Mouse (Mus musculus) adrenal gland, postnatal 36 days (tissue): Measurements from ENCODE around the gene Fhl1. TPM values are rescaled to one million over a fixed set of nuclear protein-coding genes. Genes with fewer than 3 reads are reported as not detected.

ENCODE experiments used
- DNase-seq, 2 experiments: peaks; one replicate each; pipeline ENCODE4 v3.0.0; 2021; ENCODE audit warnings: mixed read lengths in 1 of 2
- total RNA-seq, 2 experiments: library from RNA; stranded (reverse); gene quantifications; 2 replicates each; pipeline ENCODE4 v1.2.3; 2021

Gene Fhl1
- total RNA-seq, 2 experiments from 2014 or later, result 37.4 to 73.8 TPM

DNA sequence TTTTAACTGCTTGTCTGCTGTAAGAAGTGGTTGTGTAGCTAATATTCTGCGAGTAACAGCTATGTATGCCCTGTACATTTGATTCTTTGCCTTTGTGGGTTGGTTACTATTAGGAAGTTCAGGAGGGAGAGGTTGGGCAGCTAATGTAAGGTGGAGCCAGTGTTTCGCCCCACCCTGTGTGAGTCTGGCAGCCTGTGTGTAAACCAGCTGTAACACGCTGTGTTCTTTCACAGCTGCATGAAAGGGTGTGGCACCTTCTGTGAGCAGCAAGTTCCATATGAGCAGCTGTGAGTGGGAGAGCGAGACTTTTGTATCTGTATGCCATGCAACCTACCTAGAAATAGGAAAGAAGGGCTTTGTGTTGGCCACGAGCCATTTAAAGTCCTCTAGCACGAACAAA is 20.6 kb downstream of the Fhl1 start:
- DNase-seq, result no peak

DNA sequence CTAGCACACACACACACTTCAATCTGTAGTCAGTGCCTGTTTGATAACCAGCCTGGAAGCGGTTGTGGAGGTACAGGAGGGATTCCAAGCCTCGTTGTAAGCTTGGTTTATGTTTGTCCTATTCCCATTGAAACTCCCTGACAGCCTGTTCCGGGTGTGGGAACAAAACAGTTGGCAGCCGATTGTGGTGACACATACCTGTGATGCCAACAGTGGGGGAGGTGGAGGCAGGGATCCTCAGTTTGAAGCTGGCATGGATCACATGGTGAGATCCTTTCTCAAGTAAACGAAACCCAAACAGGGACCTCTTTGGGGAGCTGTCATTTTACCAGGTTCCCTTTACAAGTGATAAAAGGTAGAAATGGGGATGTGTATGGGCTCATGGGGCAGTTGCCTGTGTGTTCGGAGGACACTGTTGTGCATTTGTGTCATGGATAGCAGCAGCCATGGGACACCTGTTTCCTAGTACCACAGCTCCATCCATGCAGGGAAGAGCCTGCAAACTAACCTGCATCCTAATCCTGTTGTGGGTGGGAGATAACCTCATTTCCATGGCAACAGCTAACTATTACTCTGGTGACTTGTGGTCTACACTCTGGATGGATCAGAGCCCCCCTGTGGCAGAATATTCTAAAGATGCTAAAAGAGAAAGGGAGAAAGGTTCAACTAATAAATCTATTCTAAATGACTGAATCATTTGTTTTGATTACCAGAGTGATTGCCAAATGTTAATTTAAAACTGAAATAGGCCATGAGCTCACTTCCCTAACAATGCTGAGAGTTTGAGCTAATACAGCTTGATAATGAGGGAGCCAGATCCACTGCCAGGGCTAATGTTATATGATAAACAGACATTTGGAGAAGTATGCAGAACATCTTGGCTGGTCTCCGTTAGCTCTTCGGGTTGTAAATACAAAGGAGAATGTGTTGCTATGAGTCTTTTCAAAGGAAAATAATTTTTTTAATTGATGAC is 22.0 kb downstream of the Fhl1 start:
- DNase-seq, result no peak

DNA sequence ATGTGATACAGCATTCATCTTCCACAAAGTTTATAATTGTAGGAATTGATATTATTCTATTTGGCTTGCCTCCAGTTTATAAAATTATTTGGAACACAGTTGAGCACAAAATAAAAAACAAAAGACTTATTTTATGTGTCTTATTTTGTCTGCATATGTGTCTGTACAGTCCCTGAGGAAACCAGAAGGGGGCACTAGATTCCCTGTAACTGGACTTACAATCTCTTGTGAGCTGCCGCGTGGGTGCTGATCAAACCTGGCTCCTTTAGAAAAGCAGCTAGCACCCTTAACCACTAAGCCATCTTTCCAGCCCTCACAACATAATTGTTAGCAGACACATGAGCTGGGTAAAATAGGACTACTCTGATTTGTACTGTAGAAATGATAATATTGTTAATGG is 24.1 kb downstream of the Fhl1 start:
- DNase-seq, result peak; percentile 21 to 58

DNA sequence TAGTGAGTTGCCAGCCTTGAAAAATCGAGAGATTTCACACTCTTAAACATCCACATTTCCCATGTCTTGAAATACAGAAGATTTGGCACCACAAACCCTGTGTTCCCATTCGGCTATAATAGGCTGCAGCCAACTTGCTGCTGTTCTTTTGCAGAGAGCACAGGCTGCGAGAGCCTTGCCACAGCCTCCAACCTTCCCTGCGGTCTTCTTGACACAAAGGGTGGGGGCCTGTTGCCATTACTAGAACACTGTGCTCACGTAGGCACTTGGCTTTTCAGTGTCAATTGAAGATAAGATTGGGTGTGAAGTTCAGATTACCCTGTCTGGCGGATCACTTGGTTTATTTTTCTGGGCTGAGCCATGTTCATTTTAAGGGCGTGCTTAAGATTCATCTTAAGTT is 24.8 kb downstream of the Fhl1 start:
- no peak for DNase-seq

DNA sequence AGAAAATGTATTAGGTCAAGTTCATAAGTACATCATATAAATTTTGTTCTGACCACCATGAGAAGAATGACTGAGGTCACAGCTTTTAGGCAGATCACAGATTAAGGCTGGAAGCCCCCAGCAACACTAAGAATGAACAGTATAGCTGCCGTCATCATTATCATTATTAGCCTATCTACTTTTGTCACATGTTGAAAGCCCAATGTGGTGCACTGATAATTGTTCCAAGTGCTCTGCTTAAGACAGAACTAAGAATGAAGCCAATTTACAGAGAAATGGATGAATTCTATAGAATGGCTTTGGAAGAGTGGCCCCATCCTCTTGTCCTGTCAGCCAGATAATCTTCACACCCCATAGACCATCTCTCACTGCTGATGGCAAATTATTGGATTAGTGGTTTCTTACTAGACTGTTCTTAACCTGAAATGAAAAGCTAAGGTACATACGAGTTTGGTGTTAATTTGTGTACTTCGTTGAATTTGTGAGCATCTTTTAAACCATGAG is 28.7 kb downstream of the Fhl1 start:
- no peak for DNase-seq

DNA sequence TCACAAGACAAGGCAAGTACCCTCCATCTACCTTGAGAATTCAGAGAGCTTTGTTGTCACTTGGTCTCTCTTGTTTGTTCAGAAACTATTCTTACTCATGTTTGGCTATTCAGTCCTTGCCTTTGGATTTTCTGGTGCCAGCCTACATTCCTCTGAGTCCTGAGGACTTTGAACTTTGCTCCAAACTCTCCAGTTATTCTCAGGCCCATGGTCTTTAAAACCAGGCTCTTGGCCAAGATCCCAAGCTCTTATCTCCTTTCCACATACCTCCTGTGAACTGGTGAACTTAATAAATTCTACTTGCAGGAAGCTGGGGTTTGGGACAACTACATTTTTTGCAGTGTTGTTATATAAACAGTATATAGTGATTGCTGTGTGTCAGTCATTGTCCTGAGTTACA is 38.3 kb downstream of the Fhl1 start:
- peak in 1 of 2 experiments; percentile 35 for DNase-seq

DNA sequence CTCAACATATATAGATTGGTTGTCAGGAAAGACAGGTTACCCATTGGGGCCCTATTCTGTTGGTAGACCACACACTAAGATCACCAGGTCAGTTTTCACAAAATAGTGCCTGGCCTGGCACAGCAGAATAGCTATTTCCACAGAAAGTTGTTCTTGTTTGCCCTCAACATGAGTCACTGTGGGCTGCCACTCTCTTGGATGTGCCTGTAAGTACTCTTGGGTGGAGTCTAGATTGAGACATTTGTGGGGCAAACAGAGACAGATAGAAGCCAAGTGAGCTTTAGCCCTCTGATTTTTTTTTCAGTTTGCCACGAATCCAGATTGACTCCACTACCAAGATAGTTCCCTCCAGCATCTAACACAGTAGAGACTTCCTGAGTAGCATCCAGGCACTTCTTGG is 40.2 kb downstream of the Fhl1 start:
- no peak for DNase-seq

DNA sequence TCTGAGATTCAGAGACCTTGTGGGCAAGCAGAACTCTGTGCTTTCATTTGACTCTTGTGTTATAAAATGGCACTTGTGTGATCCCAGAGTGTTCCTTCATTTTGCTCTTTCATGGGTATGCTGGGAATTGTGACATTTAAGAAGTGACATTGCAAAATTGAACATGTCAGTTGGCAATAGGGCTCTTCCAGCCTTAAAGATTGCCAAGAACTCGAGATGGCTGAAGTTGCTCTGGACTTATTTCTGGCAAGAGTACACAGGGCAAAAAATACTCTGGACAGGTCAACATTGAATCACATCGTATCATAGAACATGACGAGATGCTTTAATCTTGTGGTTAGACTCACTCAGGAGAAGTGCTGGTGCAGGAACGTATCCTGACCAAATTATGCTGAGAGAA is 41.7 kb downstream of the Fhl1 start:
- no peak for DNase-seq

DNA sequence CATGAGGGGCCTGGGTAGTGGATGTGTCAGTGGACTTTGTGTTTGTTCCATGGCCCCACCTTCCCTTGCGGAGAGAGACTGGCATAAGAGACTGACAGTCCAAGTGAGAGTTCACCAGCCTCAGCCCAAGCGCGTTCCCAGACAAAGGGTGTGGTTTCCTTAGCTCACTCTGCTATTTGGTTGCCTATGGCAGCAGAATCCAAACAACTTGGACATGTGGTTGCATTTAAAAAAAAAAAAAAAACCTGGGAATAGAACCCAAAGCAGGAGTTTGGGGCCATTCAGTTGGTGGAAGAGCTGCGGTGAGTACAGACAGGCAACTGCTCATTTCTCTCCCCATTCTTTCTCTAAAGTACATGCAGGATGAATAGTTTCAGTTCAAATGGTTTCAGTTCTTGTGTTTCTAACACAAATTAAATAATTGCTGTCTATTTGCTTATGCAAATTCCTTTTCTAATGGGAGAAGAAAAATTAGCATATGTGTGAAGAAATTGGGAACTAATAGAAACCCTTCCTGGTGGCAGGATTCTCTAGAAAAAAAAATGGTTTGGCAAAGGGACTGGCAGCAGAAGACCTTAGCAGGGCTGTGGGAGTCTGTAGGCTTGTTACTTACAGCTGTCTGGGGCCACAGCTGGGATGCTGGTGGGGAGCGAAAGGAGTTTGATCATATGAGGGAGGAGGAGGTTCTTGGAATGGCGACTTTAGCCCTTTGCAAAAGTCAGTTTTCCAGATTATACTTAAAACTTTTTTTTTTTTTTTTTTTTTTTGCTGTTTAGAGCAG is 54.9 kb downstream of the Fhl1 start:
- DNase-seq, result no peak

DNA sequence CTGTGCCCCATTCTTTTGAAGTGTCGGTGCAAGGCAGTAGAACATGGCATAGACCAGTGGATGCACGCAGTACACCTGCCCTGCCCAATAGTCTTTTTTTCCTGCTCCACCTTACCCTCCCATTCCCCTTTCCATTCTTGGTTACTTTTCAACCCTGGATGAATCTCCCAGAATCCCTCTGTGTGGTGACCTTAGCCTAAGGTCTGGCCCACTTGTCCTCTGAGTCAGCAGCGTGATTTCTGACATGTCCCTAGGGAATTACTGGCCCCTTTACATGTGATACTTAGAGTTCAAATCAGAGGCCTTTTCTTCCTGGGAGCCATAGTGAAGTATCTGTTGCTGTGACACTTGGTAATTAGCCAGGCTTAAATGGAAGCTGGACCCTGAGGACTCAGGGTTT is 55.9 kb downstream of the Fhl1 start:
- DNase-seq, result no peak

DNA sequence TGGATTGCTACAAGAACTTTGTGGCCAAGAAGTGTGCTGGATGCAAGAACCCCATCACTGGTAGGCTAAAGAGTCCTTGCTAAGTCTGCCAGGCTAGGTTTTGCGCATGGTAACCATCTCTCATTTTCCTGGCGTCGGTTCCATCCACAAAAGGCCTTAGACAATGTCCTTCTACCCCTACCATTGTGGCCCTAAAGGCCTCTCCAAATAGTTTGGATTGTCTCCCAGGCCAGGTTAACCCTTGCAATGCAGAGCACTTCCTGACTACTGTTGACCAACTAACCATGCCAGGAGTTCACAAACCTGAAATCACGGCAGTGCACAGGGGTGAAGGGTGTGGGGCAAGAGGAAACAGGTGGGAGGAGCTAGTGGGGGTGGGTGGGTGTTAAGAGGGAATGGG is 59.0 kb downstream of the Fhl1 start:
- DNase-seq, result no peak

DNA sequence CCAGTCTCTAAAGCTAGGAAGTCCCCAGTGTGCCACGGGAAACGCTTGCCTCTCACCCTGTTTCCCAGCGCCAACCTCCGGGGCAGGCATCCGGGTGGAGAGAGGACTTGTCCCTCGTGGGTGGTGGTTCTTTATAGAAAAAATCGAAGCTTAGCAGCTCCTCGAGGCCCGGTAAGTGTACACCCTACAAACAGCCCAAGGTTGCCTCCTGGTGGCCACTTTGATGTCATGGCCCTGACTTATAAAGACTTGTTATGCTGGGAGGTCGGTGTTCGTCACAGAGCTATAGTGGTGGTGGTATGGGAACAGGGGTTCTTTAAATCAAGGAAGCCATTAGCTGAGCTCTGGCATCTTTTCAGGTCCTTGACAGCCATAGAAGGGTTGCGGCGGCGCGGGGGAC is 59.7 kb downstream of the Fhl1 start:
- DNase-seq, result peak; percentile 69 to 73

DNA sequence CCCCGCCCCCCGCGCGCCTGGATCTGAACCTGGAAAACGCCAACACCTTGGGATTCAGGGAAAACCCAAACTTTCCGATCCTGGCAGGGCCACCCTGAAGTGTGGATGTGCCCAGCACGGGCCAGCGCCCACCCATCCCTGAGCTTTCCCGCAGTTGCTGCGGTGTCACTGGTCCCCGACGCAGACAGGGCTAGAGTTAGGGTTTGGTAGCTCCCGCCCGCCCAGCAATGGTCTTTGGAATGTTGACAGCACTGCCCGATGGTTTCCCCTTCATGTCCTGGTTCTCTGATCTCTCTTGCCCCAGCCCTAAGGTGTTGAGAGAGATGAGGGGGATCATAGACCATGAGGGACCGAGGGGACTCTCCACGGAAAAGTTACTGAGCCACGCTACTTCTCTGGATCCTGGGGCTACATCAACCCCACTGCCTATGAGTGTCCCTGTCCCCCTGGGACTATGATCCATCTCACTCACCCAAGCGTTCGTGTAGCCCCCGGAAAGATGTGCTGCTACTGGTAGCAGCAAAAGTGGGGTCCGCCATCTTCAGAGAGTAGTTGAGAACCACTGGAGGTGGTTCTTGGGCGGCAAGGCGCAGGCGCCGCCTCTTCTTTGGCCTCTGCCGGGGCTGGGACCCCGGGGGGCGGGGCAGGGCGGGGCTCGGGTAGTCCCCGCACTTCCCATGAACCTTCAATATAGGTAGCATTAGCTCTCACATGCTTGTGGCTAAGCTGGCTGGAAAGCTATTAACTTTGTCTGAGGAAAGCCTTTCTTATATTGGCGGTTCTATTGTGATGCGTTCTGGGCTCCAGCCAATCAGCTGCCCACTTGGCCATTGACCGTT is 90.4 kb downstream of the Fhl1 start, which contains the start of gene Map7d3:
Map7d3 (minus strand) TSS at position 562 of the 839 bp plus-strand sequence.
- peak; percentile 27 to 58 for DNase-seq

DNA sequence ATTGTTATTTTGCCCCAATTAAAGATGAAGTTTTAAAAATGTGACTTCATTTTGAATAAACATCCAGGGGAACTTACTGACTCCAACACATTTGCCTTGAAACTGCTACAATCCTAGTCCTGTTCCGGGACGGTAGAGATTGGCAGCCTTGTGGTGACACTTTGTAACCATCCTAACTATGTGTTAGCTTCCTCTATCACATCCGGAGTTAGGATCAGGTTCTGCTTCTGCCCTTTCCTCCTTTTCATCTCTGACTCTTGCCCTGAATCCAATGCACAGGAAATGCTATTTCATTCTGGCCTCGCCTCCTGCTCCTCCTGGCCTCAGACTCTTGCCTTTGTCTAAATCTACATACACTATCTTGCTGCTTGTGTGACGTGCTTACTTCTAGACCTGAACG is 95.9 kb downstream of the Fhl1 start:
- no peak for DNase-seq

DNA sequence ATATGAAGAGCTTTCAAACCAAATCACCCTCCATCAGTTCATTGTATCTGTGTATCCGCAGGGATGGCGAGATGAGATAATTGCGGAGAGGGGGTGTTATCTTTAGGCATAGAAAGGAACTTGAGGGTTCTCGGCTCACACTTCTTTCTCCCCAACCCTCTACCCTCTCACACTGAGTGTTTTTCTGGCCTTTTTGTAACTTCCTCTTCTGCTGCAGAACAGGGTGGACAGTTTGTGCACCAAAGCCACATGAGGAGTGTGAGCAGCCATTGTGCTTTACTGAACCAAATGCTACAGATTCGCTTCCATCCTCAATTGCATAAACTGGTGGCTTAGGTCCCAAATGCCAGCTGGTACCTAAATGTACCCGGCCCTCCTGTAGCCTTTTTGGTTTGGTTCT is 104.3 kb downstream of the Fhl1 start:
- no peak for DNase-seq

DNA sequence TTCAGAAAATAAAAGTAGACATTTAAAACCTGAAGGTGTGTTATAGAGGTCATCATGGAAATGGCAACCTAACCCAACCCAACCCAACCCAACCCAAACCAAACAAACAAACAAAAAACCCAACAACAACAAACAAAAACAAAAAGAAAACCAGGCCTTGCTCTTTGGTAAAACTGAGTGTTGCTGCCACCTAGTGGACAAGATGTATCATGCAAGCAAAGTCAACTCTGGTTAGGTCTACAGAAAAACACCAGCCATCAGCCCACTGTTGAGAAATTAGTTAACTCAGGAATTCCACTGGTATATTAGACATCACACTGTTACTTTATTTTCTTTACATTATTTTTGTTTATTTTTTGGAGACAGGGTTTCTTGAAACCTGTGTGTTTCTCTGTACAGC is 107.8 kb downstream of the Fhl1 start:
- peak; percentile 5 to 19 for DNase-seq

DNA sequence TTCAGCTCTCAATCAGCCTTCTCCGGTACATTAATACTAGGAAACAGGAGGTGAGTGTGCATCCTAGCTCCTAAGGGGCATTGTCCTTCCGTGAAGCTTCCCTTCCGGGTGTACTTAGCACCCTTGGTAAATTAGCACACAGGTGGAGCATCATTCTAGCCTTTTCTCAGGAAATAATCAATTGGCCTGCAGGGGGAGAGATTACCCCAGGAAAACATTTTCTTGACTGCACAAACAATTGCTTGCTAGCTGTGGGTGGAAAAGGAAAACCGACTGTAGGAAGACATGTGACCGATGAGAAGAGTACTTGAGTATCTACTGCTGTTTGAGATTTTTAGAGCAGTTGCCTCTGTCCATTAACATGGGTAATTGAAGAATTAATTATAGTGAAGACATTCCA is 109.7 kb downstream of the Fhl1 start:
- DNase-seq, result no peak

Other genes starting within 250 kb of the Fhl1 start
- gene Gm10477, start 207.0 kb upstream of the Fhl1 start, total RNA-seq, result not detected
- not detected for gene Gm648, start 182.2 kb upstream of the Fhl1 start, total RNA-seq
- 10 to 100 TPM; 30.3 to 32.1 TPM for gene Mmgt1, start 133.7 kb upstream of the Fhl1 start, total RNA-seq
- gene Slc9a6, start 122.0 kb upstream of the Fhl1 start, total RNA-seq, result 10 to 100 TPM; 32.4 to 34.6 TPM
- 1 to 10 TPM; 1.4 to 2.6 TPM for gene Map7d3, start 90.5 kb downstream of the Fhl1 start, total RNA-seq
- not detected for gene Adgrg4, start 138.4 kb downstream of the Fhl1 start, total RNA-seq